Mouse (Mus musculus): Measurements from ENCODE around the gene Kcnh1. TPM values are rescaled to one million over a fixed set of nuclear protein-coding genes. Genes with fewer than 3 reads are reported as not detected.

Kcnh1 gene
- polyA plus RNA-seq, 1 experiment from 2014 or later, result 0.88 TPM

GRCm38 (mm10) chr1:192447666-192448065 lies 257.1 kb downstream of the Kcnh1 start:
- Histone ChIP-seq H3K27ac (ENCODE audit: low read depth, low read length) (no peak overlapping the region), H3K9ac (ENCODE audit: low read length) (no peak overlapping the region), H3K4me1 (ENCODE audit: control insufficient read depth, insufficient read depth, low read length) (peaks cover 10% of the 10 kb centered on the region), H3K36me3 (ENCODE audit: control insufficient read depth, insufficient read depth, low read length) (no peaks in the 10 kb centered on the region), H3K4me2 (ENCODE audit: low read length) (no peak overlapping the region), H3K4me3 (ENCODE audit: low read depth, low read length) (no peak overlapping the region), H3K27me3 (replicated peaks; ENCODE audit: control insufficient read depth, insufficient read depth, low read length) (no peaks in the 10 kb centered on the region), H3K9me3 (replicated peaks; ENCODE audit: control insufficient read depth, low read length) (no peaks in the 10 kb centered on the region)
- DNase-seq (ENCODE audit: low spot score), result no peak
- ATAC-seq, result no peak
- 56% methylated on average over 2 of the region's 2 CpGs for WGBS

GRCm38 (mm10) chr1:192448512-192448911 lies 257.9 kb downstream of the Kcnh1 start:
- no peaks in the 10 kb centered on the region for H3K27me3 ChIP-seq (replicated peaks; ENCODE audit: control insufficient read depth, insufficient read depth, low read length)
- WGBS, result 93% methylated on average over 1 of the region's 1 CpGs
- no peak overlapping the region for H3K27ac ChIP-seq (ENCODE audit: low read depth, low read length)
- H3K4me3 ChIP-seq (ENCODE audit: low read depth, low read length), result no peak overlapping the region
- ATAC-seq (no peak), DNase-seq (ENCODE audit: low spot score) (no peak)
- no peaks in the 10 kb centered on the region for H3K36me3 ChIP-seq (ENCODE audit: control insufficient read depth, insufficient read depth, low read length)
- no peak overlapping the region for H3K4me2 ChIP-seq (ENCODE audit: low read length)
- no peak overlapping the region for H3K9ac ChIP-seq (ENCODE audit: low read length)
- H3K4me1 ChIP-seq (ENCODE audit: control insufficient read depth, insufficient read depth, low read length), result peaks cover 10% of the 10 kb centered on the region
- H3K9me3 ChIP-seq (replicated peaks; ENCODE audit: control insufficient read depth, low read length), result no peaks in the 10 kb centered on the region

- Histone ChIP-seq H3K4me1 (ENCODE audit: control insufficient read depth, insufficient read depth, low read length) (peaks cover 4% of the 10 kb centered on the region), H3K27ac (ENCODE audit: low read depth, low read length) (no peak overlapping the region), H3K4me2 (ENCODE audit: low read length) (no peak overlapping the region), H3K4me3 (ENCODE audit: low read depth, low read length) (no peak overlapping the region), H3K9me3 (replicated peaks; ENCODE audit: control insufficient read depth, low read length) (no peaks in the 10 kb centered on the region), H3K9ac (ENCODE audit: low read length) (no peak overlapping the region), H3K27me3 (replicated peaks; ENCODE audit: control insufficient read depth, insufficient read depth, low read length) (no peaks in the 10 kb centered on the region), H3K36me3 (ENCODE audit: control insufficient read depth, insufficient read depth, low read length) (no peaks in the 10 kb centered on the region)
- ATAC-seq (no peak; the same call in 1 of the 2 replicates), DNase-seq (ENCODE audit: low spot score) (peak; percentile 38)
- 54% methylated on average over 4 of the region's 4 CpGs for WGBS
These were observed 259.2 kb downstream of the Kcnh1 start for GRCm38 (mm10) chr1:192449572-192450351.

- ATAC-seq, result no peak; the same call in 1 of the 2 replicates
- Histone ChIP-seq H3K27ac (ENCODE audit: low read depth, low read length) (no peak overlapping the region), H3K4me3 (ENCODE audit: low read depth, low read length) (no peak overlapping the region), H3K4me2 (ENCODE audit: low read length) (no peak overlapping the region), H3K9ac (ENCODE audit: low read length) (no peak overlapping the region), H3K9me3 (replicated peaks; ENCODE audit: control insufficient read depth, low read length) (no peaks in the 10 kb centered on the region), H3K4me1 (ENCODE audit: control insufficient read depth, insufficient read depth, low read length) (no peaks in the 10 kb centered on the region), H3K27me3 (replicated peaks; ENCODE audit: control insufficient read depth, insufficient read depth, low read length) (no peaks in the 10 kb centered on the region), H3K36me3 (ENCODE audit: control insufficient read depth, insufficient read depth, low read length) (no peaks in the 10 kb centered on the region)
- DNase-seq (ENCODE audit: low spot score), result no peak
These were observed 259.9 kb downstream of the Kcnh1 start for GRCm38 (mm10) chr1:192450425-192450824.

- Histone ChIP-seq H3K9me3 (replicated peaks; ENCODE audit: control insufficient read depth, low read length) (no peaks in the 10 kb centered on the region), H3K4me1 (ENCODE audit: control insufficient read depth, insufficient read depth, low read length) (no peaks in the 10 kb centered on the region), H3K4me2 (ENCODE audit: low read length) (no peak overlapping the region), H3K4me3 (ENCODE audit: low read depth, low read length) (no peak overlapping the region), H3K27ac (ENCODE audit: low read depth, low read length) (no peak overlapping the region), H3K27me3 (replicated peaks; ENCODE audit: control insufficient read depth, insufficient read depth, low read length) (no peaks in the 10 kb centered on the region), H3K9ac (ENCODE audit: low read length) (no peak overlapping the region), H3K36me3 (ENCODE audit: control insufficient read depth, insufficient read depth, low read length) (no peaks in the 10 kb centered on the region)
- ATAC-seq, result no peak
- 67% methylated on average over 4 of the region's 4 CpGs for WGBS
- DNase-seq (ENCODE audit: low spot score), result no peak
These were observed 261.1 kb downstream of the Kcnh1 start for GRCm38 (mm10) chr1:192451722-192452121.

GRCm38 (mm10) chr1:192454501-192454900 lies 263.9 kb downstream of the Kcnh1 start:
- ATAC-seq (no peak), DNase-seq (ENCODE audit: low spot score) (no peak)
- WGBS, result 67% methylated on average over 1 of the region's 1 CpGs

GRCm38 (mm10) chr1:192454981-192455380 lies 264.4 kb downstream of the Kcnh1 start:
- Histone ChIP-seq H3K4me2 (ENCODE audit: low read length) (no peak overlapping the region), H3K9ac (ENCODE audit: low read length) (no peak overlapping the region), H3K9me3 (replicated peaks; ENCODE audit: control insufficient read depth, low read length) (no peaks in the 10 kb centered on the region), H3K4me3 (ENCODE audit: low read depth, low read length) (no peak overlapping the region), H3K27me3 (replicated peaks; ENCODE audit: control insufficient read depth, insufficient read depth, low read length) (no peaks in the 10 kb centered on the region), H3K4me1 (ENCODE audit: control insufficient read depth, insufficient read depth, low read length) (no peaks in the 10 kb centered on the region), H3K27ac (ENCODE audit: low read depth, low read length) (no peak overlapping the region), H3K36me3 (ENCODE audit: control insufficient read depth, insufficient read depth, low read length) (no peaks in the 10 kb centered on the region)
- WGBS, result 61% methylated on average over 4 of the region's 4 CpGs
- no peak for ATAC-seq
- no peak for DNase-seq (ENCODE audit: low spot score)

More at GRCm38 (mm10) chr1:192454501-192454900, 263.9 kb downstream of the Kcnh1 start:
- Histone ChIP-seq H3K4me3 (ENCODE audit: low read depth, low read length) (no peak overlapping the region), H3K36me3 (ENCODE audit: control insufficient read depth, insufficient read depth, low read length) (no peaks in the 10 kb centered on the region), H3K9ac (ENCODE audit: low read length) (no peak overlapping the region), H3K27ac (ENCODE audit: low read depth, low read length) (no peak overlapping the region), H3K4me2 (ENCODE audit: low read length) (no peak overlapping the region), H3K4me1 (ENCODE audit: control insufficient read depth, insufficient read depth, low read length) (no peaks in the 10 kb centered on the region), H3K27me3 (replicated peaks; ENCODE audit: control insufficient read depth, insufficient read depth, low read length) (no peaks in the 10 kb centered on the region), H3K9me3 (replicated peaks; ENCODE audit: control insufficient read depth, low read length) (no peaks in the 10 kb centered on the region)

- Histone ChIP-seq H3K4me2 (ENCODE audit: low read length) (no peak overlapping the region), H3K9me3 (replicated peaks; ENCODE audit: control insufficient read depth, low read length) (no peaks in the 10 kb centered on the region), H3K4me1 (ENCODE audit: control insufficient read depth, insufficient read depth, low read length) (no peaks in the 10 kb centered on the region), H3K4me3 (ENCODE audit: low read depth, low read length) (no peak overlapping the region), H3K36me3 (ENCODE audit: control insufficient read depth, insufficient read depth, low read length) (no peaks in the 10 kb centered on the region), H3K27me3 (replicated peaks; ENCODE audit: control insufficient read depth, insufficient read depth, low read length) (no peaks in the 10 kb centered on the region), H3K27ac (ENCODE audit: low read depth, low read length) (no peak overlapping the region), H3K9ac (ENCODE audit: low read length) (no peak overlapping the region)
- WGBS, result 73% methylated on average over 3 of the region's 3 CpGs
- no peak for DNase-seq (ENCODE audit: low spot score)
- no peak for ATAC-seq
These were observed 266.5 kb downstream of the Kcnh1 start for GRCm38 (mm10) chr1:192457037-192457436.

GRCm38 (mm10) chr1:192457526-192458206 lies 267.1 kb downstream of the Kcnh1 start:
- 84% methylated on average over 6 of the region's 6 CpGs for WGBS
- Histone ChIP-seq H3K36me3 (ENCODE audit: control insufficient read depth, insufficient read depth, low read length) (no peaks in the 10 kb centered on the region), H3K9me3 (replicated peaks; ENCODE audit: control insufficient read depth, low read length) (no peaks in the 10 kb centered on the region), H3K9ac (ENCODE audit: low read length) (no peak overlapping the region), H3K4me2 (ENCODE audit: low read length) (no peak overlapping the region), H3K27ac (ENCODE audit: low read depth, low read length) (no peak overlapping the region), H3K27me3 (replicated peaks; ENCODE audit: control insufficient read depth, insufficient read depth, low read length) (no peaks in the 10 kb centered on the region), H3K4me1 (ENCODE audit: control insufficient read depth, insufficient read depth, low read length) (no peaks in the 10 kb centered on the region), H3K4me3 (ENCODE audit: low read depth, low read length) (no peak overlapping the region)
- no peak for ATAC-seq
- DNase-seq (ENCODE audit: low spot score), result peak; percentile 23

Data from forebrain, embryonic 14.5 days (tissue).